Mouse (Mus musculus) forebrain, embryonic 13.5 days (tissue): Measurements from ENCODE around the gene Atat1. TPM values are rescaled to one million over a fixed set of nuclear protein-coding genes. Genes with fewer than 3 reads are reported as not detected.

ENCODE experiments used
- ATAC-seq: fragments of 200-750 bp; cut with Nextera tagmentation; 2 replicates; pipeline ENCODE4 v1.8.0; 2017
- H3K27ac ChIP-seq: fragments of 300-500 bp; sonication (generic); 2 replicates; pipeline ENCODE4 v1.5.1; 2015; ENCODE audit warnings: inconsistent platforms, mild to moderate bottlenecking, moderate library complexity
- H3K27me3 ChIP-seq: fragments of 300-500 bp; sonication (generic); 2 replicates; pipeline ENCODE4 v1.6.1; 2015; ENCODE audit warnings: mild to moderate bottlenecking, inconsistent platforms
- H3K36me3 ChIP-seq: fragments of 300-500 bp; sonication (generic); 2 replicates; pipeline ENCODE4 v1.6.1; 2015; ENCODE audit warnings: mild to moderate bottlenecking, inconsistent platforms; ENCODE audit not compliant: poor library complexity, severe bottlenecking
- H3K4me1 ChIP-seq: fragments of 300-500 bp; sonication (generic); 2 replicates; pipeline ENCODE4 v1.6.1; 2015; ENCODE audit warnings: inconsistent platforms
- H3K4me2 ChIP-seq: fragments of 300-500 bp; sonication (generic); 2 replicates; pipeline ENCODE4 v1.6.1; 2015; ENCODE audit warnings: inconsistent platforms, mild to moderate bottlenecking, moderate library complexity
- H3K4me3 ChIP-seq: fragments of 300-500 bp; sonication (generic); 2 replicates; pipeline ENCODE4 v1.5.1; 2015; ENCODE audit warnings: mild to moderate bottlenecking, inconsistent platforms
- H3K9ac ChIP-seq: fragments of 300-500 bp; sonication (generic); 2 replicates; pipeline ENCODE4 v1.6.1; 2015; ENCODE audit warnings: mild to moderate bottlenecking, inconsistent platforms
- H3K9me3 ChIP-seq: fragments of 300-500 bp; sonication (generic); replicated peaks from 2 replicates; pipeline ENCODE4 v1.6.1; 2016; ENCODE audit warnings: inconsistent platforms
- WGBS: fragments of 180-500 bp; shearing (Covaris S2); methylation state at CpG from one replicate; pipeline ENCODE4 v1.1.7; 2015; 5-methylcytosine and 5-hydroxymethylcytosine counted together
- polyA plus RNA-seq: library from polyadenylated mRNA; unstranded; fragments of >200 nt; fragmentation: Nextera tagmentation; extraction: Ambion mirVana; gene quantifications from 2 replicates; pipeline ENCODE4 v1.2.1, GENCODE M21; 2015

Gene Atat1
- polyA plus RNA-seq, 1 experiment from 2014 or later = 331 TPM

DNA sequence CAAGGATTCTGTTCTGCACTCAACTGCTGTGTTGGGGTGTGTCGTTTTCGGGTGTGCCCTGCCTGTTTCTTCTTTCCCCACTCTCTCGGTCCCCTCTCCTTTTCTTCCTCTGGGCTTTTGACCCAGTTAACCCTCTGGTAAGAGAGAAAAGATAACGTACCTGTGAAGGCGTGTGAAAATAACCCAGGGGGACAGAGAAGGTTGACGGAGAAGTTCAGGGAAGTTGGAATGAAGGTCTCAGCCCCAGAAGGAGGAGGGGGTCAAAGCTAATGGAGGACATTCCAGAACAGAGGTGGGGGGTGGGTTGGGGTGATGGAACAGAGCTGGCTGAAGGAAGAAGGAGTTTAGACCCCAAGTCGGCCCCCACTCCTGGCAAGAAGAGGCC is 40.9 kb downstream of the Atat1 start:
- Histone ChIP-seq H3K4me1 (peaks cover 80% of the 10 kb centered on the region), H3K36me3 (peaks cover 27% of the 10 kb centered on the region), H3K4me3 (peak overlapping the region; percentile 77), H3K4me2 (peak overlapping the region; percentile 100), H3K9ac (peak overlapping the region; percentile 91), H3K27me3 (no peaks in the 10 kb centered on the region), H3K27ac (peak overlapping the region; percentile 25), H3K9me3 (peaks cover 4% of the 10 kb centered on the region; the same call in 1 of the 2 replicates)
- no peak for ATAC-seq
- 4% methylated on average over 7 of the region's 7 CpGs for WGBS

DNA sequence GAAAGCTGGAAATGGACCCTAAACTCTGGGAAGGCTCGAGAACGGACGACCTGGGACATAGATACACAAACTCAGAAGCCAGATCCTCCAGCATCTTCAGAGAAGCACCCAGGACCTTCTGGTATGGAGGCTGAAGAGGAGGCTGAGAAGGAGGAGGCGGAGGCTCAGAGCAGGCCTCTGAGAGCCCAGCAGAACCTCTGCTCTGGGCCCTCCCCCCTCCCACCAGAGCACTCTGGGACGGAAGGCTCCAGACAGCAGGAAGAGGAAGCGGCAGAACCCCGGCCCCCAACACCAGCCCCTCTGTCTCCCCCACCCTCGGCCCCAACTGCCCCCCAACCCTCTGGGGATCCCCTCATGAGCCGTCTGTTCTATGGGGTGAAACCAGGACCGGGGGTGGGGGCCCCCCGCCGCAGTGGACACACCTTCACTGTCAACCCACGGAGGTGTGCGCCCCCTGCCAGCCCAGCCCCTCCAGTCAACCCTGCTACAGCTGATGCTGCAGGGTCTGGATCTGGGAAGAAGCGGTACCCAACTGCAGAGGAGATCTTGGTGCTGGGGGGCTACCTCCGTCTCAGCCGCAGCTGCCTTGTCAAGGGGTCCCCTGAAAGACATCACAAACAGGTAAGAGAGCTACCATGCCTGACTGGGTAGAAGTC is 41.6 kb downstream of the Atat1 start:
- Histone ChIP-seq H3K4me2 (peak overlapping the region; percentile 100), H3K27me3 (no peaks in the 10 kb centered on the region), H3K36me3 (peaks cover 21% of the 10 kb centered on the region), H3K27ac (peak overlapping the region; percentile 99), H3K9me3 (peaks cover 4% of the 10 kb centered on the region; the same call in 1 of the 2 replicates), H3K4me1 (peaks cover 78% of the 10 kb centered on the region), H3K9ac (peak overlapping the region; percentile 91), H3K4me3 (peak overlapping the region; percentile 77)
- 39% methylated on average over 17 of the region's 17 CpGs for WGBS
- ATAC-seq = no peak

DNA sequence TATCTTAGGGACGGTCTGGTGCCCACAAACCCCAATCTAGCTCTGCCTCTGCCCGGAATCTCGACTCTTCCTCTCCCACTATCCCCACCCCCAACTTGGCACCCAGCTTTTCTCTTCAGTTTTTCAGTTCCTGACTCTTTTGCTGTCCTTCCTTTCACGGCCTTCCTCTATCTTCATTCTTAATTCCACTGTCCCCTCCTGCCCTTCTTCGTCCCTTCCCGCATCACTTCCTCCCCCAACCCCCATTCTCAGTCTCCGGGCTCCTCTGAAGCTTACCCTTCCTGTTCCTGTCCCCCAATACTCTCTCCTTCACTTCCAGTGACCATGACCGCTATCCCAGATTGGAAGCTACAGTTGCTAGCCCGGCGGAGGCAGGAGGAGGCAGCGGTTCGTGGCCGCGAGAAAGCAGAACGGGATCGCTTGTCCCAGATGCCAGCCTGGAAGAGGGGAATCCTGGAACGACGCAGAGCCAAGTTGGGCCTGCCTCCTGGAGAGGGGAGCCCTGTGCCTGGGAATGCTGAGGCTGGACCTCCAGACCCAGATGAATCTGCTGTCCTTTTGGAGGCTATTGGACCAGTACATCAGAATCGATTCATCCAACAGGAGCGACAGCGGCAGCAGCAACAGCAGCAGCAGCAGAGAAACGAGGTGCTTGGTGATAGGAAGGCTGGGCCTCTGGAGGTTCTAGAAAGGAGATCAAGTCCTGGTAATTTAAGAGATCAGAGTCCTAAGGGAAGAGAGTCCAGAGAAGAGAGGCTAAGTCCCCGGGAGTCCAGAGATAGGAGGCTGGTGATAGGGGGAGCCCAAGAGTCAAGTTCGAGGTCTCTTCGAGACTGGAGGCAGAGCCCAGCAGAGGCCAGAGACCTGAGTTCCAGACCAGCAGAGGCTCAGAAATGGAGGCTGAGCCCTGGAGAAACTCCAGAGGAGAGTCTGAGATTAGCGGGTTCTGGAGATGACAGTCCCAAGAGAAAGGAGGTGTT is 42.7 kb downstream of the Atat1 start:
- Histone ChIP-seq H3K4me2 (peak overlapping the region; percentile 100), H3K4me1 (peaks cover 70% of the 10 kb centered on the region), H3K27ac (peak overlapping the region; percentile 99), H3K9ac (peak overlapping the region; percentile 91), H3K27me3 (no peaks in the 10 kb centered on the region), H3K36me3 (peaks cover 17% of the 10 kb centered on the region), H3K4me3 (peak overlapping the region; percentile 77), H3K9me3 (peaks cover 4% of the 10 kb centered on the region; the same call in 1 of the 2 replicates)
- ATAC-seq = no peak
- WGBS = 10% methylated on average over 26 of the region's 26 CpGs

GRCm38 (mm10) chr17:35866281-35866831 is 43.5 kb downstream of the Atat1 start:
- peaks cover 70% of the 10 kb centered on the region for H3K4me1 ChIP-seq
- ATAC-seq = peak; percentile 56
- under 1% methylated on average over 36 of the region's 38 CpGs for WGBS

GRCm38 (mm10) chr17:35865481-35866280 is 44.2 kb downstream of the Atat1 start, which contains the start of gene Ppp1r18:
Gene Ppp1r18 (plus strand): TSS chr17:35865593.
- Histone ChIP-seq H3K27ac (peak within 1 kb of the TSS; percentile 99), H3K4me1 (peaks cover 66% of the 10 kb centered on the region), H3K4me2 (peak within 1 kb of the TSS; percentile 100), H3K4me3 (peak within 1 kb of the TSS; percentile 77), H3K36me3 (peaks cover 8% of the 10 kb centered on the region), H3K9me3 (no peaks in the 10 kb centered on the region), H3K27me3 (no peaks in the 10 kb centered on the region), H3K9ac (peak within 1 kb of the TSS; percentile 91)
- peak; percentile 61 for ATAC-seq
- under 1% methylated on average over 47 of the region's 48 CpGs for WGBS

More at GRCm38 (mm10) chr17:35866281-35866831, 43.5 kb downstream of the Atat1 start:
- Histone ChIP-seq H3K9me3 (peaks cover 4% of the 10 kb centered on the region; the same call in 1 of the 2 replicates), H3K4me3 (peak overlapping the region; percentile 77), H3K4me2 (peak overlapping the region; percentile 100), H3K27ac (peak overlapping the region; percentile 99), H3K36me3 (peaks cover 15% of the 10 kb centered on the region), H3K9ac (peak overlapping the region; percentile 91), H3K27me3 (no peaks in the 10 kb centered on the region)

DNA sequence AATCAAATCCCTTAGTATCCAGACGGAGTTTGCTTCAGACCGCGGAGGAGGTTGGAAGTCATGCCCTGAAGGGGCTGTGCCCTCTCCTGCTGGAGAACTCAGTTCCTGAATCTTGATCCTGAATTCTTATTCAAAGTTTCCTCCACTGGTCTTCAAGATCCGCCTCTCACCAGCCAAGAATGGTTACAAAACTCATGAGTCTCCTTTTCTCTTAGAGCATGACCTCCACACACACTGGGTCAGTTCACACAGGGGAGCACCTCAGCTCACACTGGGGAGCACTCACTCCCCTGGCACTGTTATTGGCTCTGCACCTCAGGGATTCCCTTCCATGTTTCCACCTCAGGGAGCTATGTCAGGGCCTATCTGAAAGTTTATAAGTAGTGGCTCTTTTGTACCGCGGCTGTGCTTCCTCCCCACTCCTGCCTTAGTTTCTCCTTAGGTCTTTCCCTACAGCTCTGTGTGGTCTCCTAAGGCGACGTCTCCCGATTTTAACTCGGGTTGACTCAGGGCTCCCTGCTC is 45.0 kb downstream of the Atat1 start:
- no peaks in the 10 kb centered on the region for H3K9me3 ChIP-seq
- peak overlapping the region; percentile 99 for H3K27ac ChIP-seq
- 0 out of 2 replicates have a peak, but pooled peaks cover 5% of the 10 kb centered on the region for H3K36me3 ChIP-seq
- H3K27me3 ChIP-seq = no peaks in the 10 kb centered on the region
- peak overlapping the region; percentile 91 for H3K9ac ChIP-seq
- 22% methylated on average over 10 of the region's 10 CpGs for WGBS
- peaks cover 62% of the 10 kb centered on the region for H3K4me1 ChIP-seq
- peak overlapping the region; percentile 77 for H3K4me3 ChIP-seq
- ATAC-seq = no peak
- H3K4me2 ChIP-seq = peak overlapping the region; percentile 100

GRCm38 (mm10) chr17:35861198-35861857 is 48.5 kb downstream of the Atat1 start, which contains the start of gene Nrm:
Gene Nrm (plus strand): TSS chr17:35861318.
- Histone ChIP-seq H3K9ac (peak within 1 kb of the TSS; percentile 77), H3K4me3 (peak within 1 kb of the TSS; percentile 71), H3K9me3 (no peaks in the 10 kb centered on the region), H3K4me2 (peak within 1 kb of the TSS; percentile 66), H3K27me3 (no peaks in the 10 kb centered on the region), H3K27ac (peak within 1 kb of the TSS; percentile 94), H3K4me1 (peaks cover 29% of the 10 kb centered on the region), H3K36me3 (peaks cover 22% of the 10 kb centered on the region)
- ATAC-seq = peak; percentile 94
- under 1% methylated on average over 47 of the region's 47 CpGs for WGBS

- 6% methylated on average over 12 of the region's 12 CpGs for WGBS
- Histone ChIP-seq H3K4me1 (peaks cover 29% of the 10 kb centered on the region), H3K9ac (peak overlapping the region; percentile 77), H3K4me3 (peak overlapping the region; percentile 71), H3K27ac (peak overlapping the region; percentile 94), H3K27me3 (no peaks in the 10 kb centered on the region), H3K9me3 (no peaks in the 10 kb centered on the region), H3K36me3 (peaks cover 22% of the 10 kb centered on the region), H3K4me2 (peak overlapping the region; percentile 66)
- no peak; the same call in 1 of the 2 replicates for ATAC-seq
Measured at GRCm38 (mm10) chr17:35860831-35861197, 49.1 kb downstream of the Atat1 start.

DNA sequence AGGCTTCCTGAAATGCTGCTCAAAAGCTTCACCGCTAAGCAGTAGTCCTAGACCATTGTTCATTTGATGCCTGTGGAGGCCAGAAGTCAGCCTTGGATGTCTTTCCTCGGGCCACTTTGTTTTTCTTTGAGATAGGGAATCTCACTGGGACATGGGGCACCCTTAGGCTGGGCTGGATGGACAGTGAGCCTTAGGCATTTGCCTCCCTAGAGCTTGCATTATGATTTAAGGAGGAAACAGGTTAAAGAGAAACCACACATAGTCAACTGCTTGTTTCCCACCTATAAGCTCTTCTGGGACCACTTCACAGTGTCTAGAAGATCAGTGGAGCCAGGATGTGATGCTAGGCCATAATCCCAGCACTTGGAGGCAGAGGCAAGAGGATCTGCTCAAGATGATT is 50.0 kb downstream of the Atat1 start:
- Histone ChIP-seq H3K36me3 (peaks cover 25% of the 10 kb centered on the region), H3K4me3 (no peak overlapping the region), H3K27ac (no peak overlapping the region), H3K4me2 (no peak overlapping the region), H3K9ac (no peak overlapping the region), H3K27me3 (no peaks in the 10 kb centered on the region), H3K9me3 (no peaks in the 10 kb centered on the region), H3K4me1 (peaks cover 23% of the 10 kb centered on the region)
- no peak for ATAC-seq
- 77% methylated on average over 2 of the region's 2 CpGs for WGBS

DNA sequence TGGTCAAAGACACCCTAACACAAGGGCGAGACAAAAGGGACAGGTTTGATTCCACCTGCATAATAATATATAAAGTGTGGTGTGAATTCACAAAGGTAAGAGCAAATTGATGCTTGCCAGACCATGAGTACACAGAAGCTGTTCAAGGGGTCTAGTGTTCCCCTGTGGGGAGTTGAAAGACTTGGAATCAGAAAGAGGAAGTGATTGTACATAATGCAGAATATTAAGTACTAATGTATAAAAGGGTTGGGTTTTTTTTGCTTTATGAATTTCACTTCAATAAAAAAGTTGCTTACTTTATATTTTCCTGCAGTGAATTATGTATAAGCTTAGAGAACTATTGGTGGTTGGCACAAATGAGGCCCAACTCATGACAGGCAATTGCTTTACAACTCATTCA is 50.5 kb downstream of the Atat1 start:
- Histone ChIP-seq H3K36me3 (peaks cover 30% of the 10 kb centered on the region), H3K27me3 (no peaks in the 10 kb centered on the region), H3K4me1 (peaks cover 19% of the 10 kb centered on the region), H3K9ac (no peak overlapping the region), H3K4me2 (no peak overlapping the region), H3K4me3 (no peak overlapping the region), H3K27ac (no peak overlapping the region), H3K9me3 (no peaks in the 10 kb centered on the region)
- 96% methylated on average over 1 of the region's 1 CpGs for WGBS
- ATAC-seq = no peak
